Mouse (Mus musculus): ENCODE data around the gene Schip1. TPM values are rescaled to one million over a fixed set of nuclear protein-coding genes. Genes with fewer than 3 reads are reported as not detected.

Schip1 gene
- 39.7 and 65.1 TPM in 2 replicates for polyA plus RNA-seq (2016; fragmentation: Nextera tagmentation; extraction: Ambion mirVana)

GRCm38 (mm10) chr3:68064731-68065130 lies at the start of gene Schip1:
Gene Schip1 (plus strand): TSS chr3:68064802.
- 40% methylated on average over 12 of the region's 12 CpGs for WGBS
- DNase-seq (ENCODE audit: low spot score), result peak; percentile 40

GRCm38 (mm10) chr3:68015786-68016185 lies 48.8 kb upstream of the Schip1 start:
- no peak for DNase-seq (ENCODE audit: low spot score)
- WGBS, result 72% methylated on average over 1 of the region's 1 CpGs
- H3K4me3 ChIP-seq, result no peak overlapping the region
- peaks cover 14% of the 10 kb centered on the region for H3K4me1 ChIP-seq
- H3K27ac ChIP-seq (replicated peaks), result no peak overlapping the region
- no peaks in the 10 kb centered on the region for H3K27me3 ChIP-seq (ENCODE audit: low read depth, poor library complexity, severe bottlenecking)
- no peaks in the 10 kb centered on the region for H3K9me3 ChIP-seq (replicated peaks)
- H3K36me3 ChIP-seq, result no peaks in the 10 kb centered on the region

More at GRCm38 (mm10) chr3:68064731-68065130, at the start of gene Schip1:
- Histone ChIP-seq H3K4me3 (no peak within 1 kb of the TSS), H3K4me1 (no peaks in the 10 kb centered on the region), H3K27me3 (ENCODE audit: low read depth, poor library complexity, severe bottlenecking) (no peaks in the 10 kb centered on the region), H3K9me3 (replicated peaks) (no peaks in the 10 kb centered on the region), H3K36me3 (no peaks in the 10 kb centered on the region), H3K27ac (replicated peaks) (no peak within 1 kb of the TSS)

DNA sequence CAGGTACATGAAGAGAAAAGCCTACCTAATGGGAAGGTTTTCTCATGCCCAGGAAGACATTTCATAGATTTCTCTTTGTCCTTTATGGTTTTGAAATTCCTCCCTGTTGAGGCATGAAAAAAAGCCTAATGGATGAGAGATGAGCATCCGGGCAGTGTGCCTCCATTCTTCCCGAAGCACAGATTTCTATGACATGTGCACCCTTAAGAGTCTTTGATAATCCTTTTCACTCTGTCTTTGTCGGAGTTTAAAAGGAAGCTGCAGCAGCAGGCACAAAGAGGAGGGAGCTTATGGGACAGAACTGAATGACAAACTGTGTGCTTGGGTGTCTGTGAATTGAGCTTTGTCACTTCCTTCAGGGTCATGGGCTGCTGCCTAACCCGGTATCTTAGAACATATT lies 45.2 kb upstream of the Schip1 start:
- Histone ChIP-seq H3K9me3 (replicated peaks) (no peaks in the 10 kb centered on the region), H3K27ac (replicated peaks) (peak overlapping the region; percentile 55), H3K27me3 (ENCODE audit: low read depth, poor library complexity, severe bottlenecking) (no peaks in the 10 kb centered on the region), H3K36me3 (no peaks in the 10 kb centered on the region), H3K4me1 (peaks cover 14% of the 10 kb centered on the region), H3K4me3 (no peak overlapping the region)
- WGBS, result 22% methylated on average over 4 of the region's 4 CpGs
- peak; percentile 14 for DNase-seq (ENCODE audit: low spot score)

DNA sequence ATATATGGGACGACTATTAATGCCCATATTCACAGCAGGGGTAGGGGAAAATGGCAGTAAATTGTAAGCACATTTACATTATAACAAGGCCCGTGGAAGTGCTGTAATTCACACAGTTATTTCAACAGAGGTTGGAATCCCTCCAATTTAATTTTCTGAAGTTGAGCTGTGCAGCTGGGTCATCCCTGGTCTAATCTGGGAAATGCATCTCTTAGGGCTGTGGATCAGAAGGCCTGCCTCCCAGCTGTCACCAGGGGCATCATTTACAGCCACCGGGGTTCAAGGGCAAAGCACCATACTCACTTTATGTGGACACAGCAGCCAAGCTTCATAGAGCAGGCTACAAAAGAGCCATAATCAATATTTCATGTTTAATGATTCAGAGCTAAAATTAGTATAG lies 28.5 kb upstream of the Schip1 start:
- 79% methylated on average over 3 of the region's 3 CpGs for WGBS
- Histone ChIP-seq H3K4me3 (no peak overlapping the region), H3K27me3 (ENCODE audit: low read depth, poor library complexity, severe bottlenecking) (no peaks in the 10 kb centered on the region), H3K9me3 (replicated peaks) (no peaks in the 10 kb centered on the region), H3K4me1 (no peaks in the 10 kb centered on the region), H3K36me3 (no peaks in the 10 kb centered on the region), H3K27ac (replicated peaks) (no peak overlapping the region)
- no peak for DNase-seq (ENCODE audit: low spot score)

DNA sequence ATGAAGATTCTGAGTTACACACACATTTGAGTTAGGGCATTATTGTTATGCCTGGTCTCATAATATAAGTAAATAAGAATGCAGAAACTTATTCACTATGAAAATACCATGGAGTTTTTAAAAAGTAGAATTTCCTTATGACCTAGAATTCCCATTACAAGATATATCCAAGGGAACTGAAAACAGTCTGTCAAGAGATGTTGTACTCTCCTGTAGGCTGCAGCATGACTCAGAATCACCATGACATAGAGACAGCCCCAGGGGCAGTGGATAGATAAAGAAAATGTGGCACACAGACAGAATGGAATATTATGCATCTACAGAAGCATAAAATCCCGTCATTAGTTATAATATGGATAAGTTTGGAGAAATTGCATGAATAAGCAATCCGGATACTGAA lies 21.7 kb upstream of the Schip1 start:
- Histone ChIP-seq H3K4me3 (no peak overlapping the region), H3K27ac (replicated peaks) (no peak overlapping the region), H3K36me3 (no peaks in the 10 kb centered on the region), H3K4me1 (peaks cover 5% of the 10 kb centered on the region; the same call in 1 of the 2 replicates), H3K9me3 (replicated peaks) (no peaks in the 10 kb centered on the region), H3K27me3 (ENCODE audit: low read depth, poor library complexity, severe bottlenecking) (peaks cover 3% of the 10 kb centered on the region; the same call in 1 of the 2 replicates)
- 93% methylated on average over 2 of the region's 2 CpGs for WGBS
- no peak for DNase-seq (ENCODE audit: low spot score)

- Histone ChIP-seq H3K4me1 (peaks cover 12% of the 10 kb centered on the region; the same call in 1 of the 2 replicates), H3K4me3 (no peak overlapping the region), H3K27me3 (ENCODE audit: low read depth, poor library complexity, severe bottlenecking) (peaks cover 3% of the 10 kb centered on the region; the same call in 1 of the 2 replicates), H3K27ac (replicated peaks) (no peak overlapping the region), H3K36me3 (no peaks in the 10 kb centered on the region), H3K9me3 (replicated peaks) (no peaks in the 10 kb centered on the region)
- peak; percentile 33 for DNase-seq (ENCODE audit: low spot score)
- WGBS, result 50% methylated on average over 9 of the region's 9 CpGs
Observed at GRCm38 (mm10) chr3:68045475-68046416, 18.9 kb upstream of the Schip1 start.

GRCm38 (mm10) chr3:68053538-68053937 lies 11.1 kb upstream of the Schip1 start:
- no peak overlapping the region for H3K4me3 ChIP-seq
- H3K9me3 ChIP-seq (replicated peaks), result no peaks in the 10 kb centered on the region
- H3K36me3 ChIP-seq, result no peaks in the 10 kb centered on the region
- no peak for DNase-seq (ENCODE audit: low spot score)
- 48% methylated on average over 2 of the region's 2 CpGs for WGBS
- no peak overlapping the region for H3K27ac ChIP-seq (replicated peaks)
- H3K4me1 ChIP-seq, result 0 out of 2 replicates have a peak, but pooled peaks cover 3% of the 10 kb centered on the region
- peaks cover 8% of the 10 kb centered on the region; the same call in 1 of the 2 replicates for H3K27me3 ChIP-seq (ENCODE audit: low read depth, poor library complexity, severe bottlenecking)

DNA sequence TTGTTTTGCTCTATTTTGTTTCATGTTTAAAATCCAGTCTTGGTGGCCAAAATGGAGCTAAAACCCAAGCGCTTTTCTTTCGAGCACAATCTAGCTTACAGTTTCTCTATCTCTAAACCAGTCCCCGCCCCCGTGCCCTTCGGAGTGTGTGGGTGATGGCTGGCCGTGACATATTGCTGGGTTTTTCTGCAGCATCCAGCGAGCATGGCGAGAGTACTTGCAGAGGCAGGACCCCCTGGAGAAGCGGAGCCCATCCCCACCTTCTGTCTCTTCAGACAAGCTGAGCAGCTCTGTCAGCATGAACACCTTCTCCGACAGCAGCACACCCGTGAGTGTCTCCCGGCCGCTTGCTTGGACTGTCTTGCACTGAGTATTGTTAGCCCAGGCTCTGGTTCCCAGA lies 9.5 kb upstream of the Schip1 start:
- no peak for DNase-seq (ENCODE audit: low spot score)
- Histone ChIP-seq H3K27me3 (ENCODE audit: low read depth, poor library complexity, severe bottlenecking) (peaks cover 8% of the 10 kb centered on the region; the same call in 1 of the 2 replicates), H3K9me3 (replicated peaks) (no peaks in the 10 kb centered on the region), H3K27ac (replicated peaks) (no peak overlapping the region), H3K4me1 (no peaks in the 10 kb centered on the region), H3K4me3 (no peak overlapping the region), H3K36me3 (no peaks in the 10 kb centered on the region)
- 74% methylated on average over 13 of the region's 13 CpGs for WGBS

GRCm38 (mm10) chr3:68056373-68057275 lies 8.0 kb upstream of the Schip1 start:
- no peak overlapping the region for H3K27ac ChIP-seq (replicated peaks)
- H3K4me1 ChIP-seq, result no peaks in the 10 kb centered on the region
- H3K4me3 ChIP-seq, result peak overlapping the region; percentile 35
- no peaks in the 10 kb centered on the region for H3K9me3 ChIP-seq (replicated peaks)
- peaks cover 8% of the 10 kb centered on the region; the same call in 1 of the 2 replicates for H3K27me3 ChIP-seq (ENCODE audit: low read depth, poor library complexity, severe bottlenecking)
- peak; percentile 58 for DNase-seq (ENCODE audit: low spot score)
- H3K36me3 ChIP-seq, result no peaks in the 10 kb centered on the region
- WGBS, result 57% methylated on average over 23 of the region's 23 CpGs

GRCm38 (mm10) chr3:68059162-68059800 lies 5.3 kb upstream of the Schip1 start:
- Histone ChIP-seq H3K36me3 (no peaks in the 10 kb centered on the region), H3K27me3 (ENCODE audit: low read depth, poor library complexity, severe bottlenecking) (peaks cover 8% of the 10 kb centered on the region; the same call in 1 of the 2 replicates), H3K4me3 (no peak overlapping the region), H3K27ac (replicated peaks) (no peak overlapping the region), H3K4me1 (no peaks in the 10 kb centered on the region), H3K9me3 (replicated peaks) (no peaks in the 10 kb centered on the region)
- DNase-seq (ENCODE audit: low spot score), result peak; percentile 25
- WGBS, result 46% methylated on average over 2 of the region's 2 CpGs

DNA sequence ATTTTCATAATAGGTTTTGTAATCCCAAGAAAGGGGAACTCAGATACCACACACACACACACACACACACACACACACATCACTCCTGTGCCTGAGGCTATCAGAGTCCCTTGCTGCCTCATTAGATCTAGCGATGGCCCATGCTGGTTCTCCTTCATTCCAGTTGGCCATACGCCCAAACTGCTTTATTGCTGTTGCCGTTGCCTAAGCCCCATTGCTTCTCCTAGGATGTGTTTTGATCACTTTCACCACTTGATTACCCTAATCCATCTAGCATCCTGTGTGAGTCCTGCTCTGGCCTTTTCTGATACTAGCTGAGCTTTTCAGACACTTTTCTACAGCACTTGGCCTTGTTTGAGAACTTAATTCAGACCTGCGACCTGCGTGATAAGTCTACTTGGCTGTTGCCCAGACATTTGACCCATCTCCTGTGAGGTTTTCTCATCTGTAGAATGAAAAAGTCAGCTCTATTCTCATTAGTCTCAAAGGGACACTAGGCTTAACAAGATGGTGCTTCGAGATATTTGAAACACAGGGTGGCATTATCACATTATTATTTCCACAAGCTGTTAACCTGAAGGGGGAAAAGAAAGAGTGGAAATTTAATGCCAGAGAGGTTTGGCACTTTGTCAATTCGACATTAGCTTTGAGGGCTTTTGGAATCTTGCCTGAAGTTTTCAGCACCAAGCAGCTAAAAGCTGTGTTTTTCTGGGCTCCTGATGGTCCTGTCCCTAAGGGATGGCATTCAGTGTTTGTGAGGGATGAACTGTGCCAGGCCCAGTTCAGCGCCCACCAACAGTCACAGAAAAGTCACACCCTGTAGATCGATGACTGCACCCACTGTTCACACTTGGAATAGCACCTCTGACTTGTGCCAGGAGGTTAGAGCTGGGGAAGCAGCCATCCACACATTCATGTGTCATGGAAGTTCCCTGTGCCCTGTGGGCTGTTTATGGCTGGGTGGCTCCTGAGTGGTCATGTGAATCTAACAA lies 7.1 kb downstream of the Schip1 start:
- H3K27ac ChIP-seq (replicated peaks), result no peak overlapping the region
- H3K4me1 ChIP-seq, result peaks cover 3% of the 10 kb centered on the region; the same call in 1 of the 2 replicates
- 86% methylated on average over 9 of the region's 9 CpGs for WGBS
- H3K27me3 ChIP-seq (ENCODE audit: low read depth, poor library complexity, severe bottlenecking), result no peaks in the 10 kb centered on the region
- no peaks in the 10 kb centered on the region for H3K36me3 ChIP-seq
- H3K4me3 ChIP-seq, result no peak overlapping the region
- no peak for DNase-seq (ENCODE audit: low spot score)
- no peaks in the 10 kb centered on the region for H3K9me3 ChIP-seq (replicated peaks)
